ENCODE assay signal across 8 mouse cellular contexts in the genomic region with DNA sequence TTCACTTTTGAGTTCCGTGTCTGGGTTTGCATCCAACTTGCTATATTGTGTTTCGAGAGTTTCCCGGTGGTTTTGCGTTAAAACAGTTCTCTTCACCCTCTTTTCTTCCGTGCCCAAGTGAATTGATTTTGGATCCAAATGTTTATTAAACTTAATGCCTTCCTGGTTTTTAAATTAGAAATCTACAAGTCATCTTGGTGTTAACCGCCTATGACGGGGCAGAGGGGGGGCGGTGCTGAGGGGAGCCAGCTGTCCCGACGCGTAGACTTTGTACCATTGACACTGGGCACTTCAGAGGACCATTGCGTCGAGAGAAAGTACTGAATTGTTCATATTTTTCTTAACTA.
DNase-seq lines count a peak whose midpoint lies in the region; ATAC-seq and TF ChIP-seq lines count a peak whose summit lies in the region.

No protein-coding gene starts in this region.

- peak overlapping the region; percentile 95; the same call in 1 of the 2 replicates for H3K27ac ChIP-seq in testis, adult 2 months (ENCODE audit: control insufficient read depth, insufficient read depth, low read depth, low read length)
- H3K27ac ChIP-seq in heart, embryonic 13.5 days (replicated peaks): peak overlapping the region; percentile 100
- H3K27ac ChIP-seq in kidney, postnatal 0 days: peak overlapping the region; percentile 100

- no peak for TF ChIP-seq POLR2A in testis, adult 2 months (IDR thresholded peaks at IDR 0.05; ENCODE audit: control insufficient read depth, low read depth, low read length)

- H3K4me2 ChIP-seq in heart, embryonic 13.5 days: peak overlapping the region; percentile 76
- H3K4me2 ChIP-seq in kidney, postnatal 0 days (ENCODE audit: low read length): peak overlapping the region; percentile 72

- ATAC-seq in heart, embryonic 13.5 days (ENCODE audit: extremely low read depth, insufficient number of reproducible peaks, low FRiP score, low TSS enrichment): no peak
- ATAC-seq in kidney, postnatal 0 days (replicated peaks; ENCODE audit: low FRiP score, low read depth): no peak
- no peak for ATAC-seq in frontal cortex, adult (ENCODE audit: low TSS enrichment)

- TF ChIP-seq CTCF in testis, adult 2 months (IDR thresholded peaks at IDR 0.05; ENCODE audit: control insufficient read depth, insufficient read depth, insufficient replicate concordance, low read depth, low read length): no peak
- TF ChIP-seq CTCF in kidney, postnatal 0 days (IDR thresholded peaks at IDR 0.05; ENCODE audit: low read depth): no peak

- peaks cover 6% of the 10 kb centered on the region for H3K4me1 ChIP-seq in testis, adult 2 months (ENCODE audit: control insufficient read depth, insufficient read depth, low read length)
- peaks cover 51% of the 10 kb centered on the region for H3K4me1 ChIP-seq in heart, embryonic 13.5 days
- H3K4me1 ChIP-seq in kidney, postnatal 0 days (replicated peaks; ENCODE audit: insufficient read depth, low read length): peaks cover 14% of the 10 kb centered on the region

- H3K9ac ChIP-seq in heart, embryonic 13.5 days: peak overlapping the region; percentile 96
- peak overlapping the region; percentile 90 for H3K9ac ChIP-seq in kidney, postnatal 0 days (ENCODE audit: low read depth, low read length)

- WGBS in heart, embryonic 13.5 days: under 1% methylated on average over 13 of the region's 13 CpGs
- under 1% methylated on average over 13 of the region's 13 CpGs for WGBS in kidney, postnatal 0 days

- peak overlapping the region; percentile 97 for H3K4me3 ChIP-seq in testis, adult 2 months (ENCODE audit: control insufficient read depth, low read depth, low read length)
- peak overlapping the region; percentile 81 for H3K4me3 ChIP-seq in heart, embryonic 13.5 days
- peak overlapping the region; percentile 76 for H3K4me3 ChIP-seq in kidney, postnatal 0 days (replicated peaks; ENCODE audit: low read depth, low read length)

- no peaks in the 10 kb centered on the region for H3K9me3 ChIP-seq in heart, embryonic 13.5 days
- H3K9me3 ChIP-seq in kidney, postnatal 0 days (replicated peaks; ENCODE audit: low read length): no peaks in the 10 kb centered on the region

- H3K27me3 ChIP-seq in testis, adult 2 months (ENCODE audit: control insufficient read depth, insufficient read depth, low read length): no peaks in the 10 kb centered on the region
- H3K27me3 ChIP-seq in heart, embryonic 13.5 days (replicated peaks): no peaks in the 10 kb centered on the region
- no peaks in the 10 kb centered on the region for H3K27me3 ChIP-seq in kidney, postnatal 0 days (ENCODE audit: insufficient read depth, low read length)

- H3K36me3 ChIP-seq in testis, adult 2 months (ENCODE audit: control insufficient read depth, insufficient read depth, low read length): no peaks in the 10 kb centered on the region
- H3K36me3 ChIP-seq in heart, embryonic 13.5 days: no peaks in the 10 kb centered on the region
- H3K36me3 ChIP-seq in kidney, postnatal 0 days (ENCODE audit: insufficient read depth, low read length): no peaks in the 10 kb centered on the region

- no peak for DNase-seq in testis, postnatal 14 days (ENCODE audit: low spot score)
- DNase-seq in embryo, embryonic 11 days: peak; percentile 70
- peak; percentile 84 for DNase-seq in kidney, postnatal 0 days (ENCODE audit: low spot score)
- peak; percentile 80 for DNase-seq in lung, postnatal 36 days
- DNase-seq in spleen, postnatal 36 days (ENCODE audit: low spot score in 2 of 2): peak; percentile 58 to 76
